Mouse (Mus musculus): ENCODE results near the gene Mboat1.

GRCm38 (mm10) chr13:30136243-30136922 lies at the start of gene Mboat1:
- TF ChIP-seq CTCF (IDR thresholded peaks at IDR 0.05; ENCODE audit: low read depth) = no peak
- TF ChIP-seq EP300 (IDR thresholded peaks at IDR 0.05; ENCODE audit: low read depth) = no peak

Data from heart, postnatal 0 days (tissue).